Mouse (Mus musculus) C3H10T1/2 (cell line): ENCODE data around the gene Mettl21a. TPM values are rescaled to one million over a fixed set of nuclear protein-coding genes. Genes with fewer than 3 reads are reported as not detected.

Experiments
- polyA plus RNA-seq, 2 experiments: library from polyadenylated mRNA; unstranded; fragments of >200 nt; fragmentation: generic; extraction: Trizol; gene quantifications; one replicate each; pipeline ENCODE4 v1.2.1; 2012; ENCODE audit warnings: missing spikeins in 2 of 2

Gene Mettl21a
- polyA plus RNA-seq, result 10 to 100 TPM in 1 of 2 experiments, 1 to 10 TPM in 1; 4.8 to 19.3 TPM

DNA sequence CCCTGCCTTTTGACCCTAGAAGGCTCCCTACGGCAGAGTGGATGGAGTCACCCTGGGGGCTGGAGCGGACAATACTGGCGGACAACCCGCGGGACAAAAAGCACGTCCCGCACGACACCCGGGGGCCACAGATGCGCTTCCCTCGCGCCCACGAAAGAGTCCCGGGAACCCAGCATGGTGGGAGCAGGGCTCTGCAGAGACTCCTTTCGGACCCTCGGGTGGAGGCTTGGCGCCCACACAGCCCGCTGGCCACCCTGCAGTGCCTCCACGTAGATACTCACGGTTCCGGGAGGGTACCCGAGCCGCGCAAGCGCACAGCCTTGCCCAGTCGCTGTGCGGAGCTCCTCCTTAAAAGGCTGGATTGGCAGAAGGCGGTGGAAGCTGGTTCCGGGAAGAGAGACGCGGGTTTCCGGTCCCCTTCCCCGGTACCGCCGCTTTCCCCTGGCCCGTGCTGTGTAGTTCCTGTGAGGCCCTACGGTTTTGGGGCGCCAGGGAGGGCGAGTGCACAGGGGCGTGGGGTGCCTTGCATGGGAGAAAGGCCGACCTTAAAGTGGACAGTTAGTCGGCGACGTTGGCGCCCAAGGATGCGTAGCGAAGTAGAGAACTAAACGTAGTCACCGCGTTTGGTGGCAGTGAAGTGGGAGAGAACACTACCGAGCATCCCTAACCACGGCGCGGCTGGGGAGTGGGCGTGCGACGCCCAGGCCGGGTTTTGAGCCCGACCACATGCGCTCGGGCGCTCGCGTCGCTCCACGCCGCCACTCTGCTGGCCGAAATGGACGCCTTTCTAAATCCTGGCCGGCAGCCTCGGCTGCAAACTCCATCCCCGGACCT lies at the start of gene Mettl21a:
TSS of gene Mettl21a (minus strand) at position 362 of the 834 bp plus-strand sequence.

Other genes with a start within 250 kb of the Mettl21a start
- gene Creb1, start 84.6 kb downstream of the Mettl21a start, polyA plus RNA-seq, result 1 to 10 TPM in 1 of 2 experiments, under 1 TPM in 1; 0.83 to 4.2 TPM
- 1 to 10 TPM; 2.8 to 9.9 TPM for gene Ccnyl1, start 73.2 kb upstream of the Mettl21a start, polyA plus RNA-seq
- gene Fzd5, start 120.5 kb upstream of the Mettl21a start, polyA plus RNA-seq, result 1 to 10 TPM in 1 of 2 experiments, under 1 TPM in 1; 0.26 to 1.8 TPM